Mouse (Mus musculus) hindbrain, postnatal 0 days (tissue): Measurements from ENCODE around the gene Cdk5rap1. TPM values are rescaled to one million over a fixed set of nuclear protein-coding genes. Genes with fewer than 3 reads are reported as not detected.
A peak's percentile ranks its signal among the peaks of the same experiment; 100 is the strongest.
"Not testable (repeated sequence)": the region's sequence is repeated elsewhere in the genome, so short reads cannot be mapped to it uniquely, and the experiment has no call there.

ENCODE experiments used
- ATAC-seq: fragments of 200-750 bp; cut with Nextera tagmentation; 2 replicates; pipeline ENCODE4 v1.8.0; 2017; ENCODE audit warnings: mild to moderate bottlenecking, moderate TSS enrichment, moderate library complexity
- DNase-seq: peaks from one replicate; pipeline ENCODE4 v3.0.0-alpha.2; 2015; ENCODE audit warnings: low spot score
- H3K27ac ChIP-seq: fragments of 300-500 bp; sonication (generic); 2 replicates; pipeline ENCODE4 v1.5.1; 2014; ENCODE audit warnings: mild to moderate bottlenecking
- H3K27me3 ChIP-seq: fragments of 300-500 bp; sonication (generic); 2 replicates; pipeline ENCODE4 v1.6.1; 2014; ENCODE audit warnings: low read length, mixed read lengths; ENCODE audit not compliant: insufficient read depth
- H3K36me3 ChIP-seq: fragments of 300-500 bp; sonication (generic); 2 replicates; pipeline ENCODE4 v1.6.1; 2014; ENCODE audit warnings: low read length, mixed read lengths; ENCODE audit not compliant: insufficient read depth
- H3K4me1 ChIP-seq: fragments of 300-500 bp; sonication (generic); 2 replicates; pipeline ENCODE4 v1.6.1; 2014; ENCODE audit warnings: antibody characterized with exemption, low read length, mixed read lengths; ENCODE audit not compliant: insufficient read depth
- H3K4me2 ChIP-seq: fragments of 300-500 bp; sonication (generic); 2 replicates; pipeline ENCODE4 v1.6.1; 2014; ENCODE audit warnings: low read depth, mild to moderate bottlenecking, low read length, moderate library complexity, mixed read lengths
- H3K4me3 ChIP-seq: fragments of 300-500 bp; sonication (generic); 2 replicates; pipeline ENCODE4 v1.5.1; 2014; ENCODE audit warnings: low read length
- H3K9ac ChIP-seq: fragments of 300-500 bp; sonication (generic); replicated peaks from 2 replicates; pipeline ENCODE4 v1.6.1; 2014; ENCODE audit warnings: mild to moderate bottlenecking, low read length, moderate library complexity, mixed read lengths
- H3K9me3 ChIP-seq: fragments of 300-500 bp; sonication (generic); 2 replicates; pipeline ENCODE4 v1.6.1; 2016; ENCODE audit warnings: low read length, mixed read lengths
- CTCF ChIP-seq: IDR thresholded peaks from 2 replicates; pipeline ENCODE4 v1.5.1; 2016; ENCODE audit warnings: antibody characterized with exemption, control low read depth, low read depth
- WGBS: fragments of 180-500 bp; shearing (Covaris S2); extraction: QIAGEN DNeasy Blood & Tissue Kit; methylation state at CpG from one replicate; pipeline ENCODE4 v1.1.7; 2014; 5-methylcytosine and 5-hydroxymethylcytosine counted together
- polyA plus RNA-seq: library from polyadenylated mRNA; unstranded; fragments of >200 nt; fragmentation: Nextera tagmentation; extraction: Ambion mirVana; gene quantifications from 2 replicates; pipeline ENCODE4 v1.2.1, GENCODE M21; 2015
- total RNA-seq: library from RNA; depleted of rRNA; stranded (reverse); fragments of >200 nt; gene quantifications from 2 replicates; pipeline ENCODE4 v1.2.3, GENCODE M21; 2014; rRNA removed

Cdk5rap1 gene
- total and polyA plus RNA-seq, 2 experiments from 2014 or later = 5.0 to 9.6 TPM

GRCm38 (mm10) chr2:154301763-154302162 lies 71.0 kb downstream of the Cdk5rap1 start:
- Histone ChIP-seq H3K27ac (no peak overlapping the region), H3K4me3 (no peak overlapping the region), H3K4me1 (no peaks in the 10 kb centered on the region), H3K9me3 (no peaks in the 10 kb centered on the region), H3K9ac (no peak overlapping the region), H3K27me3 (no peaks in the 10 kb centered on the region), H3K4me2 (no peak overlapping the region), H3K36me3 (no peaks in the 10 kb centered on the region)
- WGBS = 82% methylated on average over 3 of the region's 3 CpGs
- TF ChIP-seq CTCF = no peak
- DNase-seq = no peak
- ATAC-seq = no peak

GRCm38 (mm10) chr2:154300496-154300895 lies 72.3 kb downstream of the Cdk5rap1 start:
- DNase-seq (peak; percentile 74), ATAC-seq (no peak)
- peak; percentile 82 for TF ChIP-seq CTCF
- WGBS = 25% methylated on average over 1 of the region's 1 CpGs
- no peaks in the 10 kb centered on the region for H3K9me3 ChIP-seq
- H3K4me2 ChIP-seq = no peak overlapping the region
- no peaks in the 10 kb centered on the region for H3K27me3 ChIP-seq
- H3K4me1 ChIP-seq = no peaks in the 10 kb centered on the region
- H3K9ac ChIP-seq = no peak overlapping the region
- no peak overlapping the region for H3K4me3 ChIP-seq
- H3K27ac ChIP-seq = no peak overlapping the region
- no peaks in the 10 kb centered on the region for H3K36me3 ChIP-seq

- TF ChIP-seq CTCF = peak; percentile 66
- not testable (repeated sequence) for H3K4me1 ChIP-seq, H3K4me3 ChIP-seq, H3K36me3 ChIP-seq, ATAC-seq, H3K27me3 ChIP-seq, H3K27ac ChIP-seq, H3K9ac ChIP-seq, H3K9me3 ChIP-seq, H3K4me2 ChIP-seq
- peak; percentile 61 for DNase-seq
- WGBS = 3% methylated on average over 10 of the region's 10 CpGs
These were observed 78.1 kb downstream of the Cdk5rap1 start for GRCm38 (mm10) chr2:154294746-154295145.

GRCm38 (mm10) chr2:154292833-154293232 lies 80.0 kb downstream of the Cdk5rap1 start:
- Histone ChIP-seq H3K4me1 (no peaks in the 10 kb centered on the region), H3K4me3 (no peak overlapping the region), H3K9me3 (no peaks in the 10 kb centered on the region), H3K9ac (no peak overlapping the region), H3K4me2 (no peak overlapping the region), H3K27ac (no peak overlapping the region), H3K36me3 (no peaks in the 10 kb centered on the region), H3K27me3 (no peaks in the 10 kb centered on the region)
- no peak for ATAC-seq
- WGBS = 83% methylated on average over 1 of the region's 1 CpGs
- DNase-seq = peak; percentile 4
- peak; percentile 35; the same call in 1 of the 2 replicates for TF ChIP-seq CTCF

GRCm38 (mm10) chr2:154291866-154292265 lies 80.9 kb downstream of the Cdk5rap1 start:
- H3K9me3 ChIP-seq, H3K27me3 ChIP-seq, ATAC-seq, DNase-seq, H3K9ac ChIP-seq, H3K4me3 ChIP-seq, H3K36me3 ChIP-seq, H3K27ac ChIP-seq, H3K4me2 ChIP-seq, H3K4me1 ChIP-seq: not testable (repeated sequence)
- WGBS = 84% methylated on average over 3 of the region's 3 CpGs

Other genes with a start within 250 kb of the Cdk5rap1 start
- gene Bpifa3, start 242.7 kb downstream of the Cdk5rap1 start, total RNA-seq = not detected in 2 replicates
- not detected in 2 replicates for gene Bpifa3, start 242.7 kb downstream of the Cdk5rap1 start, polyA plus RNA-seq
- 3.4 TPM in 1 of 2 replicates, not detected in the other for gene Bpifa1, start 230.1 kb downstream of the Cdk5rap1 start, total RNA-seq
- 0.54 and 0.86 TPM in 2 replicates for gene Bpifa1, start 230.1 kb downstream of the Cdk5rap1 start, polyA plus RNA-seq
- gene Bpifa5, start 210.4 kb downstream of the Cdk5rap1 start, total RNA-seq = not detected in 2 replicates
- 0.16 TPM in 1 of 2 replicates, not detected in the other for gene Bpifa5, start 210.4 kb downstream of the Cdk5rap1 start, polyA plus RNA-seq
- gene Bpifb1, start 182.2 kb downstream of the Cdk5rap1 start, total RNA-seq = 0.10 TPM in 1 of 2 replicates, not detected in the other
- gene Bpifb1, start 182.2 kb downstream of the Cdk5rap1 start, polyA plus RNA-seq = 0.26 and 0.35 TPM in 2 replicates
- 0.29 TPM in 1 of 2 replicates, not detected in the other for gene Bpifb5, start 149.3 kb downstream of the Cdk5rap1 start, total RNA-seq
- gene Bpifb5, start 149.3 kb downstream of the Cdk5rap1 start, polyA plus RNA-seq = 0.34 and 0.35 TPM in 2 replicates
- not detected in 2 replicates for gene Bpifb9a, start 115.2 kb downstream of the Cdk5rap1 start, total RNA-seq
- 0.44 TPM in 1 of 2 replicates, not detected in the other for gene Bpifb9a, start 115.2 kb downstream of the Cdk5rap1 start, polyA plus RNA-seq
- 0.11 and 0.68 TPM in 2 replicates for gene Bpifb9b, start 65.8 kb downstream of the Cdk5rap1 start, total RNA-seq
- 0.16 and 0.29 TPM in 2 replicates for gene Bpifb9b, start 65.8 kb downstream of the Cdk5rap1 start, polyA plus RNA-seq
- 40.4 and 41.1 TPM in 2 replicates for gene Snta1, start 35.1 kb upstream of the Cdk5rap1 start, total RNA-seq
- 20.0 and 20.1 TPM in 2 replicates for gene Snta1, start 35.1 kb upstream of the Cdk5rap1 start, polyA plus RNA-seq
- 48.3 and 51.7 TPM in 2 replicates for gene Cbfa2t2, start 63.5 kb upstream of the Cdk5rap1 start, total RNA-seq
- gene Cbfa2t2, start 63.5 kb upstream of the Cdk5rap1 start, polyA plus RNA-seq = 31.6 and 33.4 TPM in 2 replicates
- gene 1700003F12Rik, start 174.1 kb upstream of the Cdk5rap1 start, total RNA-seq = 0.90 and 1.9 TPM in 2 replicates
- gene 1700003F12Rik, start 174.1 kb upstream of the Cdk5rap1 start, polyA plus RNA-seq = 3.9 and 4.0 TPM in 2 replicates
- gene Actl10, start 178.8 kb upstream of the Cdk5rap1 start, total RNA-seq = 0.52 TPM in 1 of 2 replicates, not detected in the other
- gene Actl10, start 178.8 kb upstream of the Cdk5rap1 start, polyA plus RNA-seq = 0.23 TPM in 1 of 2 replicates, not detected in the other
- gene Necab3, start 185.9 kb upstream of the Cdk5rap1 start, total RNA-seq = 35.1 and 52.2 TPM in 2 replicates
- 22.9 and 27.0 TPM in 2 replicates for gene Necab3, start 185.9 kb upstream of the Cdk5rap1 start, polyA plus RNA-seq
- gene E2f1, start 196.9 kb upstream of the Cdk5rap1 start, total RNA-seq = 6.3 and 6.7 TPM in 2 replicates
- 8.4 and 8.7 TPM in 2 replicates for gene E2f1, start 196.9 kb upstream of the Cdk5rap1 start, polyA plus RNA-seq
- gene Pxmp4, start 230.7 kb upstream of the Cdk5rap1 start, total RNA-seq = 24.8 and 31.1 TPM in 2 replicates
- gene Pxmp4, start 230.7 kb upstream of the Cdk5rap1 start, polyA plus RNA-seq = 21.9 and 24.1 TPM in 2 replicates
- gene Zfp341, start 240.3 kb upstream of the Cdk5rap1 start, total RNA-seq = 7.0 and 8.5 TPM in 2 replicates
- 1.5 and 1.6 TPM in 2 replicates for gene Zfp341, start 240.3 kb upstream of the Cdk5rap1 start, polyA plus RNA-seq
- not detected in 2 replicates for gene 4930519P11Rik, start 240.4 kb upstream of the Cdk5rap1 start, total RNA-seq
- gene 4930519P11Rik, start 240.4 kb upstream of the Cdk5rap1 start, polyA plus RNA-seq = 0.54 TPM in 1 of 2 replicates, not detected in the other